Mouse (Mus musculus): ENCODE results near the gene Fuom.

Fuom gene

GRCm38 (mm10) chr7:140101498-140101897 is 743 bp downstream of the Fuom start:
- DNase-seq (ENCODE audit: low read depth, low spot score): no peak

DNA sequence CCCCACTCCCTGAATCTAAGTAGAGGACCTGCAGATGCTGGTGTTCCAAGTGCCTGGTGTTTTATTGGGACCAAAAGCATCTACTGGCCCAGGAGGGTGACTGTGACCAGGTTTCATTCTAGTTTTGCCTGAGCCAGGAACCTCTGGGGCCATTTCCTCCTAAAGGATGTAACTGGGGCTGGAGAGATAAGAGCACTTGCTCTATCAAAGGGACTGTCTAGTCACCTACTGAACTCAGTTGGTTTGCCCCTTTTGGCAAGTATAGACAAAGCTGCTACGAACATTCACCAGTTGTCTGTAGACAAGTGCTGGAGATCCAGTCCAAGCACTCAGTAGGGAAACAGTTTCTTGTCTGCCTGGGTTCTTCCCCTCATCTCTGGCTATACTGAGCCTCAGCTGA is 3.8 kb downstream of the Fuom start:
- DNase-seq (ENCODE audit: low read depth, low spot score): no peak

GRCm38 (mm10) chr7:140096055-140096454 is 6.2 kb downstream of the Fuom start:
- DNase-seq (ENCODE audit: low read depth, low spot score): no peak

DNA sequence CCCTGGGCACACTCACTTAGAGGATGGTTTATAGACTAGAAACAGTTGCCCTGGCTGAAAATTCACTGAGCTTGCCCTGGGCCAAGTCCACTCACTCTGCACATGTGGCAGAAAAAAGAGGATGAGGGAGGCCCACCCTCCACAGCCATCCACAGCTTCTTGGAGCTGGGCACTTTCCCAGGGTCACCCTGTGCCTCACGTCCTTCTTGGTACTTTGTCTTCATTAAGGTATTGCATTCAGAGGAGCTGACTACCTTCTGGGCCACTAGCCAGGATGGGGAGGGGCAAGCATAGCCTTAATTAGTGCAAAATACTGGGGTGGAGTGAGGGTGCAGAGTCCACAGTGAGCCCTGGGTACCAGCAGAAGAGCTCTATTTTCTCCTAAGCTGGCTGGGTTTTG is 6.7 kb downstream of the Fuom start:
- DNase-seq (ENCODE audit: low read depth, low spot score): no peak

DNA sequence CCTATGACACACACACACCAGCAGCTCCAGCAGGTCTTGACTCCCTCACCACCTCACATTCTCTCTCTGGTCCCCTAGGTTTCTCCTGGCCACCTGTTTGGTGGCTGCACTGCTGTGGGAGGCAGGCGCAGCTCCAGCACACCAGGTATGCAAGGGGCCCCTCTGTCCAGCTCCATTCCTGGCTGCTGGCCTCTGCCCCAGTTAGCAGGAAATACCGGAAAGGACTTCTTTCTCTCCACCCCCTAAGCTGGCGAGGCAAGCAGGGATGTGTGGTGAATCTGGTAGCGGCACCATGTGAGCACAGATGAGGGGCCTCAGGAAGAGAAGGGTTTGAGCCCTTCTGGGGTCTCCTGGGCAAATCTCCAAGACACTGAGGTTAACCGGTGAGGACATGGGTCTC is 7.3 kb downstream of the Fuom start:
- no peak for DNase-seq (ENCODE audit: low read depth, low spot score)

GRCm38 (mm10) chr7:140092924-140093528 is 9.2 kb downstream of the Fuom start, which contains the start of gene Prap1:
Prap1 (plus strand) TSS chr7:140093395.
- no peak for DNase-seq (ENCODE audit: low read depth, low spot score)

GRCm38 (mm10) chr7:140090601-140091000 is 11.6 kb downstream of the Fuom start:
- DNase-seq (ENCODE audit: low read depth, low spot score): no peak

- peak; percentile 56 for DNase-seq (ENCODE audit: low read depth, low spot score)
Measured at GRCm38 (mm10) chr7:140082242-140082678, 20.0 kb downstream of the Fuom start, which contains the start of gene Caly. Caly (minus strand) TSS chr7:140082548.

DNA sequence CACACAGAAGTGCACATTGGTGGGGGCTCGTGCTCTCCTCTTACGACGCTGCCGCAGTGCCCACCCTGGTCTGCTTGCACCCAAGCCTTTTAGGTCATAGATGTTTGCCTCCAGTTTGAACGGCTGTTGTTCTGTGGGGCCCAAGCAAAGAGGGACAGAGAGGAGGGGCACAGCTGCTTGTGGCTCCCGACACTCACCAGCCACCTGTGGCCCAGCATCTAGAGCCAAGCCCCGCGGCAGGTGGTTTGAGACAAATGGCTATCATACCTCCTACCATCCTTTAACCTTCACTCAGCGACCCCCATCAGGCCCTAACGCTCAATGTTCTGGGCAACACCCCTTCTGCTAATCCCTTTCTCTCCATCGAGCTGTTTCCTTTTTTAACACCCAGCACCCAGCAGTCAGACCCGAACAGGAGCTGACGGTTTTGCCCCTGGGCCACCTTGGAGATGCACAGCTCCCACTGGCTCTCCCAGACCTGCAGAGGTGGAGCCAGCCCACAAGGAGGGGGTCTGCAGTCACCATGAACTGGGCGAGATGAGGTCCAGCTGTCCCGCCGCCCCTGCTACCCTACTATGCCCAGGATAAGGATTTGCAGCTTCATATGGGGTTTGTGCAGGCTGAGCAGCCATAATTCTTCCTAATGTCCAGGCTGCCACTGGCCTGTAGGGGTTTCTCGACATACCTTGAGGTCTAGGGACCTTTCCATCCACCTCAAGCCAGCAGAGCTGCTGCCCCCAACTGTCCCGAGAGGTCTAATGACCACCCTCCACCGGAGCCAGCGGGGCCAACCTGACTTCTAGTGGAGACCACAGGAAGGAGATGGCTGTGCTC is 20.6 kb downstream of the Fuom start:
- no peak for DNase-seq (ENCODE audit: low read depth, low spot score)

DNA sequence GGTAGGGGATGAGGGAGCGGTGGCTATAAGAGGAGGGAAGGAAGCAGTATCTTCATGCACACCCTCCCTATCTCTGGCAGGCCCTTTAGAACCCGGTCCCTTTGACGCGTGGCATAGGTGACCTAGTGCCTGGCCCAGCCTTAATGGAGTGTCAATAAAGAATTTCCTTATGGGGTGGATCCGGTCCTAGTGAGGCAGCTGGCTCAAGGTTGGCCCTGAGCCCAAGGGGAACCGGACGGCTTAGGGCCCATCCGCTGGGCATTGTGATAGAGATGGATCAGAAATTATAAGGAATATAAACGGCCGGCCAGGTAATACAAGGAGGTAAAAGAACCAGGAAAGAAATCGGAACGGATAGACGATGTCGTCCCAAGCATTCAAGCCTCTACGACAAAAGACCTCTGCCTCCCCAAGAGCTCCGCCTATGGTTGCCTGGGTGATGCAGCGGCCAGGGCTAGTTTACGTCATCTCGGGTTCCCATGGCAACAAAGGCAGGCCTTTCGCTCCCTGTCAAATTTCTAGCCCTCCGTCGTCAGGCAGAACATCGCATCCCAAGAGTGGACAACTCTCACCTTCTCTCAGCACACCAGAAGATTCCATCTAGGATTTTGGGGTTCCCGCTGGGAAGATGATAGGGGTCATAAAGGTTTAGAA is 21.6 kb downstream of the Fuom start:
- DNase-seq (ENCODE audit: low read depth, low spot score): peak; percentile 78

DNA sequence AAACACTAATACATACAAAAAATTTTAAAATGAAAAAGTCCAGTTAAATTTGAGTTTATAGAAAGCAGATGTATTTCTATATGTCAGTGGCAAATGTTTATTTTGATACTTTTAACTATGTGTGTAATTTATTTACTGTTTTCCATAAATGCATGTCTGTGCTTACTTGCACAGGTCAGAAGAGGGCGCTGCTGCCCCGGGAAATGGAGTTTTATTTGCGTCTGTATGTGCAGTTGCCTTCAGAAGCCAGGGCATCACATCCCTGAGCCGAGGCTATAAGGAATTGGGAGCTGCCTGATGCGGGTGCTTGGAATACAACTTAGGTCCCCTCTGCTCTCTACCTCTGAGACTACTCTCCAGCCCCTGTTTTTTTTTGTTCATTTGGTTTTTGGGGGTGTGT is 23.5 kb downstream of the Fuom start:
- peak; percentile 74 for DNase-seq (ENCODE audit: low read depth, low spot score)

DNA sequence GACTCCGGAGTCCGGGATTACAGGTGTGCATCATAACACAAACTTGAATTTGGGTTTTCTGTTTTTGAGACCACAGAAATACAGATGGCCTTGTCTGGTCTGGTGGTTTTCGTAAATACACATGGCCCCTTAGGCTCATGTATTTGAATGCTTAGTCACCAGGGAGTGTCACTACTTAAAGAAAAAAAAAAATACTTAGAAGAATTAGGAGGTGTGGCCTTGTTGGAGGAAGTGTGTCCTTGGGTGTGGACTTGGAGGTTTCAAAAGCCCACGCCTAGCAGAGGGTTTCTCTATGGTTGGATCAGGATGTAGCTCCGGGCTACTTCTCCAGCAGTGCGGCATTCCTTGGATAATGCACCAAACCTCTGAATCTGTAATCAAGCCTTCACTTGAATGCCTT is 24.5 kb downstream of the Fuom start:
- no peak for DNase-seq (ENCODE audit: low read depth, low spot score)

- DNase-seq (ENCODE audit: low read depth, low spot score): no peak
Measured at GRCm38 (mm10) chr7:140070042-140070711, 32.1 kb downstream of the Fuom start.

- DNase-seq (ENCODE audit: low read depth, low spot score): no peak
Measured at GRCm38 (mm10) chr7:140067397-140067796, 34.8 kb downstream of the Fuom start.

DNA sequence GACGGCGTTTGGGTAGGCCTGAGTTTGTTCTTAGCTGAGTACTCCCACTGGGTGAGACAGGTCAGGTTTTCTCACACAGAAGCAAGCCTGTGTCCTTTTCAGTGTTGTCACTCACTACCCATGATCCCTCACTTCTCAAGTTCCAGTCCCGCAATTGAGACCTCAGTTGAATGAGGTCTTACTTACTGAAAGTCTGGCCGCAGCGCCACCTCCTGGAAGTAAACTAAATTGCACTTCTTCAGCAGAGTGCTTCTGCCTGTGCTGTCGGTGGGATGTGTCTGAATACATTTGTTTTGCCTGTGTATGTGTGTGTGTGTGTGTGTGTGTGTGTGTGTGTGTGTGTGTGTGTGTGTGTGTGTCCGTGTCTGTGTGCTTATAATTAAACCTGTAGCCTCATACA is 39.1 kb downstream of the Fuom start:
- peak; percentile 68 for DNase-seq (ENCODE audit: low read depth, low spot score)

DNA sequence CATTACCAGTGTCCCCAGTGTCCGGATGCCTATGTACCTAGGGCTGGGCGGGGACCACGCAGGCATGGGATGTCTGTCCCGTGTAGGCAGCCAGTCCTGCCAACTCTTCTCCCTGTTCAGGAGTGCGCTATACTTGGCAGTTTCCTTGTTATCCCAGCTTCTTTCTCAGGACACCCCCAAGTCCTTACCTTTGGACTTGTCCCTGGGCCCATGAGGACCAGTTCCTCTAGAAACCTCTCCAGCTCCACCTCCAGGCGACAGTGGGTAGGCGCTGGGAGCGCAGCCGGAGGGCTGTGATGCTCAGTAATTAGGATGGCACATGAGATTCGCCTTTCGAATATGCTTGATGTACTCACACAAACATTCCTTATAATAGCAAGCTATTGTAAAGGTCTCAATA is 39.9 kb downstream of the Fuom start:
- DNase-seq (ENCODE audit: low read depth, low spot score): no peak

DNA sequence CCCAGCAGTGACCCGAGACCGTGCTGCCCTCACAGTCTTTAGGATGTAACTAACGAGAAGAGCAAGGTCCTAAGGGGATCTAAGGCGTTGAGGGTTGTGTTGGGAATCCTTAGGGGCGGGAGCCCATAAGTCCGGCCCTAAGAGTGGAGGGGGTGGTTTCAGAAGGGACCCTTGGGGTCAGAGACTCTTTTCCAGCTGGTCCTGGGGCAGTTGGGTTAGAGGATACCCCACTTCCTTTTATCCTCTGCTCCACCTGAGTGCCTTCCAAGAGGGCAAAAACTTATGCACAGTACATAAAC is 40.5 kb downstream of the Fuom start:
- DNase-seq (ENCODE audit: low read depth, low spot score): no peak

DNA sequence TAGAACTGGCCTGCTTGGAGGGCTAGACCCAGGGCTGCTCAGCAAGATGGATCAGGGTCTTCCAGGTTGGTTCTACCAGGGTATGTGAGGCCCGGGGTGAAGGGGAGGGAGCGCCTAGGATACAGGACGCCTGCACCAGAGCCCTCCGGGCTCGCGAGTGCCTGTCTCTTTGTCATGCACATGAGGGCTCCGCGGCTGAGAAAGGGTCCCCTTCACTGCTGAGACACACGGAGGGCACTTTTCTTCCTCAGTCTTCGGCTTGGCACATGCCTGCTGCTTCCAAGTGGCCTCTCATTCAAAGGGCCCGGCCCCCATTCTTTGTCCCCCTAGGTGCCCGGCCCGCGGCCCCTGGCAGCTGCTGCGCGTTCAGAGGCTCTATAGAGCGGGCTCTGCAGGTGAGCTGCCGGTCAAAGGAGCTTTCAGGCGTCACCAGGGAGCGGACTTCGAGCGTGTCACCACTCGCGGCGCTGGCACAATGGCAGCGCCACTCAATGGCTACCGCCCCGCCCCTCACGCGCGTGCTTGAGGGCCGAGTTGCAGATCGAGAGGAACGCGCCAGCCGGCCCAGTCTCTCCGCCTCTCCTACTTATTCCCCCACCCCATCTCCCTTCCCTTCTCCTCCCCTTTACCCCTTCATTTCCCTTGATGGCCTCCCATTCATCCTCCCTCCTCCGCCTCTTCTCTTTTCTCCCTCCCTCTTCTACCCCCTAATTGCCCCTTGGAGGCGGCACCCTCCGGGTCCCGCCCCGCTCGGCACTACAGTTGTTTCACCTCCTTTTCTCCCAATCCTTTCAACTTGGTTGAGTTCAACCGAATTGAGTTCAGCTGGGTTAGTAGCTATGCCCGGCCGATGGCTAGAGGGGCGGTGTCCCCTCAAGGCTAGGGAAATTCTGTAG is 41.1 kb downstream of the Fuom start:
- no peak for DNase-seq (ENCODE audit: low read depth, low spot score)

- DNase-seq (ENCODE audit: low read depth, low spot score): no peak
Measured at GRCm38 (mm10) chr7:140059601-140060000, 42.6 kb downstream of the Fuom start.

DNA sequence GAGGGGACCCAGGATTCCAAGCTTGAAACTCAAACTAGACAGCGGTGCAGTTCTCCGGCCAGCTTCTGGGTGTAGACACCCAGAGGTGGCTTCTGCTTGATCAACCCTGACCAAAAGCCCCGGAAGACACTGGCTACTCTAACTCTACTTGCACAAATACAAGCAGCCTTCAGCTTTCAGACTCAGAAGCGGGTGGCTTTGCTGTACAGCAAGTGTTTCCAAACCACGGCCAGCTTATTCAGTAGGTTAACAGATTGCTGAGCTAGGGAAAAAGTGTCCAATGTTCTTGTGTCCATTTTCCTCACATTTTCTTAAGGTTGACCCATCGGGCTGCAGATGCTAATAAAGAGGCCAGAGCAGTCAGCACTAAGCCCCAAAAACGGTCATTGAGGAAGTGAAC is 43.7 kb downstream of the Fuom start:
- DNase-seq (ENCODE audit: low read depth, low spot score): no peak
